Mouse (Mus musculus) brown adipose tissue, adult 24 weeks (tissue): ENCODE data around the gene Sec16a. TPM values are rescaled to one million over a fixed set of nuclear protein-coding genes. Genes with fewer than 3 reads are reported as not detected.

Experiments used
- H3K27ac ChIP-seq: fragments of 200-500 bp; replicated peaks from 2 replicates; pipeline ENCODE4 v1.5.1; 2012; ENCODE audit warnings: low read depth, mild to moderate bottlenecking, low read length
- H3K4me1 ChIP-seq: fragments of 200-500 bp; 2 replicates; pipeline ENCODE4 v1.6.1; 2012; ENCODE audit warnings: low read length, mixed read lengths; ENCODE audit not compliant: control insufficient read depth, insufficient read depth, insufficient read length
- H3K4me3 ChIP-seq: fragments of 200-500 bp; 2 replicates; pipeline ENCODE4 v1.5.1; 2012; ENCODE audit warnings: low read depth, mild to moderate bottlenecking, low read length, moderate library complexity; ENCODE audit not compliant: insufficient read depth
- polyA plus RNA-seq: library from polyadenylated mRNA; stranded (reverse); fragments of >200 nt; gene quantifications from 2 replicates; pipeline ENCODE4 v1.2.4, GENCODE M21; 2012; ENCODE audit not compliant: missing spikeins, insufficient read depth, insufficient read length

The Sec16a gene
- polyA plus RNA-seq: 21.0 and 21.6 TPM in 2 replicates

GRCm38 (mm10) chr2:26444946-26445665 is at the start of gene Sec16a:
Sec16a (minus strand) TSS chr2:26445216.
- peaks cover 7% of the 10 kb centered on the region for H3K4me1 ChIP-seq
- H3K27ac ChIP-seq: peak within 1 kb of the TSS; percentile 80
- H3K4me3 ChIP-seq: peak within 1 kb of the TSS; percentile 82

DNA sequence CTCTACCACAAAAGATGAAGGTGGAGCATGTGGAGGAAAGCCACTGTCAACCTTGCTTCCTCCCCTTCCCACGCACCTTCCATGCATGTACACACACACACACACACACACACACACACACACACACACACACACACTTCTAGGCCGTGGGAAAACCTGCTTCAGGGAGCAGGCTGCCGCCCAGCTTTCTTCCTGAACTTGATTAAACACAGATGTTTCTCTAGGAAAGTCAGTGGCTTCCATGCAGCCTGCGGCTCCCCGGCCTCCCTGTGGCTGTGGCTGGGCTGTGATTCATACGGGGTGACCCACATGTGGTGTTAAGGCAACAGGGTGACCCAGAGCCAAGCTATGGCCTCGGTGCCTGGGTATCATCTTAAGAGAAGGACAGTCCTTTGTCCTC is 49.4 kb upstream of the Sec16a start:
- 0 out of 2 replicates have a peak overlapping the region, but pooled peaks have one; percentile 1 for H3K4me3 ChIP-seq
- H3K27ac ChIP-seq: peak overlapping the region; percentile 81
- H3K4me1 ChIP-seq: peaks cover 83% of the 10 kb centered on the region

GRCm38 (mm10) chr2:26493021-26493781 is 48.2 kb upstream of the Sec16a start:
- peaks cover 82% of the 10 kb centered on the region for H3K4me1 ChIP-seq
- peak overlapping the region; percentile 81 for H3K27ac ChIP-seq
- H3K4me3 ChIP-seq: peak overlapping the region; percentile 11

GRCm38 (mm10) chr2:26490760-26491301 is 45.8 kb upstream of the Sec16a start:
- Histone ChIP-seq H3K4me1 (peaks cover 85% of the 10 kb centered on the region), H3K27ac (peak overlapping the region; percentile 93), H3K4me3 (peak overlapping the region; percentile 26)

DNA sequence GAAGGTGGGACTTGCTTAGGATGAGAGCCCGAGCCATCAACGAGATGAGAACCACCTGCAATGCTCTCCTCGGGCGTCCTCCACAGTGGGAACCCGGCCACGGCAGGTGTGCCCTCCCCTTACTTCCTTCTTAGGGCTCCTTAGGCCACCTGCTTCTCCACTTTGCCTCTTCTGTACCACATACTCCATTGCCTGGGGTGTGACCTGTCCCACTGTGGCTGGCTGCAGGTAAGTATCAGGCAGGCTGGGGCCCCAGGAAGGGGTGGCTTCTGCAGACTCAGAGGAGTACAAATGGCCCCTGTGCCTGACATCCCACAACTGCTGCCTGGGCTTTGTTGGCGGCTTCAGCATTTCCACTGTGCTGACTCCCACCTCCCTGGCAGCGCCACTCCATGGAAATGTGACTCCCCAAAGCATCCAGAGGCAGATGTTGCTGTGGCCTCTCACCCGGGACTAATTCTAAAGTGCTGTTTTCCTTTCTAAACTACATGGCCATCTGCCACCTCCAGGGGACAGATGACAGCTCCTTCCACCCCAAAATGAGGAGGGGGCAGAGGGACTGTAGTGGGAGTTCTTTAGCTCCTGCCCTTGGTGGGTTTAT is 43.6 kb upstream of the Sec16a start:
- peaks cover 79% of the 10 kb centered on the region for H3K4me1 ChIP-seq
- H3K4me3 ChIP-seq: no peak overlapping the region
- H3K27ac ChIP-seq: peak overlapping the region; percentile 64

GRCm38 (mm10) chr2:26487322-26488021 is 42.5 kb upstream of the Sec16a start:
- peaks cover 70% of the 10 kb centered on the region for H3K4me1 ChIP-seq
- peak overlapping the region; percentile 19 for H3K27ac ChIP-seq
- peak overlapping the region; percentile 19; the same call in 1 of the 2 replicates for H3K4me3 ChIP-seq

DNA sequence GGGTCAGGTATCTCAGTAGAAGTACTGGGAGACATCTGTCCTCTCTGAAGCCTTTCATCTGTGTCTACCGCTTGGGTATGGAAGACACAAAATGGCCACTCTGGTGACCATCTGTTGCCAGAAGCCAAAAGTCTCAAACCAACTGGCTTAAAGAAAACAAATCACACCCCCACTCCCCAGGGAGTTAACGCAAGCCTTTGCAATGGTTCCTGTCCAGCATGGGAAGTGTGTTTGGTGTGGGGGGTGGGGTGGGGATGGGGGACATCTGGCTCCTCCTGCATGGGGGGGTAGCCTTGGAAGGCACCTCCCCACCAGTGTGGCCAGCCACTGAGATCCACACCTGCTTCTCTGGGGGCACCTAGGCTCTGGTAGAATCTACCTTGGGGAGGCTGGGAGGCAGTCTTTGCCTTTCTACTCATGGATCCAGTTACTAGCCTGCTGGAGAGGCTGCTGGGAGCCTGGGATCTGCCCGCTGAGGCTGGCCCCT is 41.9 kb upstream of the Sec16a start:
- Histone ChIP-seq H3K27ac (peak overlapping the region; percentile 19), H3K4me3 (0 out of 2 replicates have a peak overlapping the region, but pooled peaks have one; percentile 19), H3K4me1 (peaks cover 65% of the 10 kb centered on the region)

DNA sequence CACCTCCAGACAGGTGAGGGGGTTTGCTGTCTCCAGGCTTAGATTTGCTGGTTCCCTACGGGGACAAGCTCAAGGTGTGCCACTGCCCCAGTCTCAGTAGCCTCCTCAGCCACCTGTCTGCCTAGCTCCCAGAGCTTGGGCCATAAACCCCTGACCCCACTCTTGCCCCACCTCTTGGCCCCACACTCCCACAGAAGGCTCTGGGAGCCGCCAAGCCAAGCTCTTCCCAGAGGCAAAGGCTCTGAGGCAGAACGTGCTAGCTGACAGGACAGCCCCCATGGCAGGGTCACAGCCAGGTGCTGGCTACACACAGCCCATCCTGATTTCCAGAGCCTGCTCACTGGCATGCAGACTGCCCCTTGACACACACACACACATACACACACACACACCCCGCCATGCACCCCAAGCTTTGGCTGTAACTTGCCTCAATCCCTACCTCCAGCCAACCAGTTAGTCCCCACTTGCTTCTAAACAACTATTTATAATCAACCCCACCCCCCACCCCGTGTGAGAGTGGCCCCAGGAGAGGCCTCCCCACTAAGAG is 41.3 kb upstream of the Sec16a start:
- peak overlapping the region; percentile 33 for H3K27ac ChIP-seq
- peaks cover 65% of the 10 kb centered on the region for H3K4me1 ChIP-seq
- no peak overlapping the region for H3K4me3 ChIP-seq

DNA sequence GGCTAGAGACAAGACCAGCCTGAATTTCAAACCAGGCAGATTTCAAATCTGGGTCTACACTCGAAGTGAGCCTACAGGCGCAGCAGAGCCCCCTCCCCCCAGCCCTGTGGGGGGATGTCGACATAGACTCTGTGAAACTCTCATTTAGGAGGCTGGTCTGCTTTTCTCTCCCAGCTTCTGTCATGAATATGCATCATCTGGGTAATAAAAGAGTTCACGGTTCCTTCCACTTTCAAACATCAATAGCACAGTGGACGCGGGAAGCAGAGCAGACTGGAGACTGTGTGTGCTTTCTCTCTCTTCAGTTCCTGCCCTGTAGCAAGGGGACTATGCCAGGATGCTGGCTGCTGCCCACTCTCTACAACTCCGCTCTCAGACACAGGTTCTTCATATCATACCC is 40.7 kb upstream of the Sec16a start:
- H3K27ac ChIP-seq: peak overlapping the region; percentile 33; the same call in 1 of the 2 replicates
- peaks cover 61% of the 10 kb centered on the region for H3K4me1 ChIP-seq
- no peak overlapping the region for H3K4me3 ChIP-seq

- H3K27ac ChIP-seq: no peak overlapping the region
These were observed 40.3 kb upstream of the Sec16a start for GRCm38 (mm10) chr2:26485278-26485677.

DNA sequence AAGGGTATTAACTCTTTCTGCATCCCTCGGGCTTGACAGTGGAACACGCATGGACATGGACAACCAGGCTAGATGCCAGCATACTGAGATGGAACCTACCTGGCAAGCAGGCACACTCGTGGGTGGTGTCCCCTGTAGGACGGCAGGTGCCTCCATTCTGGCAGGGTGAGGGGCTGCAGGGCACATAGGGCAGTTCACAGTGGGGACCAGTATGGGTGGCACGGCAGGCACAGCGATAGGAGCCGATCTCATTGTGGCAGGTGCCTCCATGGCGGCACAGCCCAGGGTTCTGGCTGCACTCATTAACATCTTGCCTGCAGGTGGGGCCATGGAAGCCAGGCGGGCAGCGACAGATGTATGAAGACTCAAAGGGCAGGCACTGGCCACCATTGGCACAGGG is 39.2 kb upstream of the Sec16a start:
- Histone ChIP-seq H3K27ac (peak overlapping the region; percentile 53; the same call in 1 of the 2 replicates), H3K4me3 (no peak overlapping the region), H3K4me1 (peaks cover 47% of the 10 kb centered on the region)

More at GRCm38 (mm10) chr2:26485278-26485677, 40.3 kb upstream of the Sec16a start:
- Histone ChIP-seq H3K4me3 (no peak overlapping the region), H3K4me1 (peaks cover 58% of the 10 kb centered on the region)

GRCm38 (mm10) chr2:26483230-26483869 is 38.3 kb upstream of the Sec16a start:
- H3K4me1 ChIP-seq: peaks cover 39% of the 10 kb centered on the region
- H3K4me3 ChIP-seq: no peak overlapping the region
- peak overlapping the region; percentile 65 for H3K27ac ChIP-seq

GRCm38 (mm10) chr2:26482824-26483223 is 37.8 kb upstream of the Sec16a start:
- peaks cover 34% of the 10 kb centered on the region for H3K4me1 ChIP-seq
- peak overlapping the region; percentile 65 for H3K27ac ChIP-seq
- H3K4me3 ChIP-seq: no peak overlapping the region
